Mouse (Mus musculus): ENCODE results near the gene St3gal3. TPM values are rescaled to one million over a fixed set of nuclear protein-coding genes. Genes with fewer than 3 reads are reported as not detected.
A peak's percentile ranks its signal among the peaks of the same experiment; 100 is the strongest.

Gene St3gal3
- 10 to 100 TPM; 37.6 to 38.3 TPM for total RNA-seq (2021)
- long read RNA-seq, partial matches to known transcripts, result 0 of 11 reads
- long read RNA-seq, other reads (novel, unspliced or antisense), result 9 of 11 reads

DNA sequence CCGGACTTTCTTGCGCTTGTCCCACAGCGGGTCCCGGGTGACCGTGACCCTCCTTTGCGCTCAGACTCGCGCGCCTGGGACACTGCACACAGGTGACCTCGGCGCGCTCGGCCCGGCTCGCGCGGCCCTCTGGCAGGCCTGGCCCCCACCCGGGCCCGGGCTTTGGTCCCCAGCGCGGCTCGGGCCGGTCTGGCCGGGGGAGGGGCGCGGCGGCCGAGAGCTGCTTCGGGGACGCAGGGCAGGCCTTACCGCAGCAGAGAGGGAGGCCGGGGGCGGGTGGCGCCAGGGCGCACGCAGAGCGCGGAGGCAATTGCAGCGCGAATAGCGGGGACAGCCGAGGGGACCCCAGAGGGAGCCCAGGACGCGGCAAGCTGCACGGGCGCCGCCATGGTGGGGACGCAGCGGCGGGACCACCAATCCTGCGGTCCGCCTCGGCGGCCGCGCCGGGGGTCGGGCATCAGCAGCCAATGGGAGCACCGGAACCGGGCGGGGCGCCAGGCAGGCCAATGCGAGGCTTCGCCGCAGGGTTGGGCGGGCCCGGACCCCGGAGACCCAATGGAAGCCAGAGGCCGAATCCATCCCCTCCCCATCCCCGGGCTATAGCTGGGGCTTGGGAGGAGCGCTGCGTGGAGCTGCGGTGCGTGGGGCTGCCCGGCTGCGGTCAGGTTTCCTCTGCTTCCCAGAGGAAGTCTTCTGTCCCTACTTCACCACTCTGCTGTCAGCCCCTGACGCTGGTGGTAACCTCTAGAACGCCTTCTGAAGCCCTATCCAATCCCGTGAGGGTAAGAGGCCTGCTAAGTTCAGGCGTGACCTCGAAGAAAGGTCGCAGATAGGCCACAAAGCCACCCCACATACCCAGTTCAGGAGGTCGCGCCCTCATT lies at the start of gene St3gal3:
TSS of gene St3gal3 (minus strand) at position 430 of the 881 bp plus-strand sequence.
- DNase-seq (ENCODE audit: low spot score in 2 of 2), result peak; percentile 99 to 100

DNA sequence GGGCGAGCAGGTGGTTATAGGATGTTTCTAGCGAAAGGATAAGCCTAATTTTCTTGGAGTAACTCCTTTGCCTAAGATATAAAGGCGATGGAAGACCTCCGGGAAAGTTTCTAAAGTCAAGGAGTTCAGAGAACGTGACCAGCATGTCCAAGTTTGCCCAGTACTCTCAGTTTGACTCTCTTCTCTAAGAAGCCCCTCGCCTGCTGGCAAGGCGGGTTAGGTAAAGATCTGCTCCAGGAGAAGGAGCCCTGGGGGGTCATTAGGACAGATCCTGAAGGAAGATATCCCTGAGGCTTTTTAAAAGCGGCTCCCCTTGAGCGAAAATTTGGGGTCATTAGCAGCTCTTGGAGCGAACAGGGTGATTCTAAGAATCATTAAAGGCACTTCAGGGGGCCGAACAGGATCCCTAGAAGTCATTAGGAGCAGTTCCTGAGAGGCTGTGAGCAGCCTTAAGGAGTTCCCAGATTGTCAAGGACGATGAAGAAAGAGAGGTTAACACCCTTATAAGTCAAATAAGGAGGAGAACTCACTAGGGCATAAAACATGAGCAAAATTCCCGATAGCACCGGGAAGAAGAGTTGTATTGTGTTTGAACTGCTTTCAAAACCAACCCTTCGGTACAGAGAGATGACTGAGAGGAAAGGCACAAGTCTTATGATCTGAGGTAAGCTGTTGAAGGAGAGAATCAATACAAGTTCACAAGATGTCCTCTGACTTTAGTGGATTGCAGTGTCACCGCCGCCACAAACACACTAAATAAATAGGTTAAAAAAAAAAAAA lies 45.8 kb upstream of the St3gal3 start:
- DNase-seq (ENCODE audit: low spot score in 2 of 2), result no peak

DNA sequence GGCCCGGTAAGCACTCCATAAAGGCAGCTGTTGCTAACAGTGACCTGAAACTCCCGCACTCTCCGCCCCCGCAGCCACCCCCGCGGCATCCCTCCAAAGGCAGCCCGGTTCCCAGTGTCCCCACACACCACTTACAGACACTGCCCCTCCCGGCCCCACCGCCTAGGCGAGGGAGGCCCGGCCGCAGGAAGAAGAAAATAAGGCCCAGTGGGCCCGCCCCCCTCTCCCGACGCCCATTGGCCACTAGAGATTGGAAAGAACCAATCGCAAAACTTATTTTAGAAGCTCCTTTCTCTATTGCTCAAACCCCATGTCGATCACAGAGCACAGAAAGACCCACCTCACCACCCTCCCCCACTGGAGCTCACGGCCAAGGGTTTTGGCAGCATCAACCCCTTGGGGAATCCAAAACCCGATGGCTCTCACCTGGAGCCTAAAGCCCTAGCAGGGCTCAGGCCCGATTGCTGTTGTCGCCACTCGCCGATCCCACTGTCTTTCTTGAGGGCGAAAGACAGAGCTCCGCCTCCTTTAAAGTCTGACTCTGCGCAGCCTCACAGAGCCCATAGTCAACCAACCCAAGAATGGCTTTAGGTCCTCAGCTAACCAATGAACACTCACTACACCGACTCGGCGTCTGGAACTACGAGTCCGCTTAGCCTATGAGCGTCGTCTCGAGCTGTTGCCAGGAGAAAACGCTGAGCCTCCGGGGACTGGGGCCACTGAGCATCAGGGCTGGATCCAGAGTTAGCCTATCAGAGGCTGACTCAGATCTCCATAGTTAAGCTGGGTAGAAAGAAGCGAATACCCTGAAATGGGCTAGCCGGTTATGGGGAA lies 45.0 kb upstream of the St3gal3 start, which contains the start of gene Kdm4a:
TSS of gene Kdm4a (minus strand) at position 577 of the 834 bp plus-strand sequence.
- peak; percentile 84 to 91 for DNase-seq (ENCODE audit: low spot score in 2 of 2)

DNA sequence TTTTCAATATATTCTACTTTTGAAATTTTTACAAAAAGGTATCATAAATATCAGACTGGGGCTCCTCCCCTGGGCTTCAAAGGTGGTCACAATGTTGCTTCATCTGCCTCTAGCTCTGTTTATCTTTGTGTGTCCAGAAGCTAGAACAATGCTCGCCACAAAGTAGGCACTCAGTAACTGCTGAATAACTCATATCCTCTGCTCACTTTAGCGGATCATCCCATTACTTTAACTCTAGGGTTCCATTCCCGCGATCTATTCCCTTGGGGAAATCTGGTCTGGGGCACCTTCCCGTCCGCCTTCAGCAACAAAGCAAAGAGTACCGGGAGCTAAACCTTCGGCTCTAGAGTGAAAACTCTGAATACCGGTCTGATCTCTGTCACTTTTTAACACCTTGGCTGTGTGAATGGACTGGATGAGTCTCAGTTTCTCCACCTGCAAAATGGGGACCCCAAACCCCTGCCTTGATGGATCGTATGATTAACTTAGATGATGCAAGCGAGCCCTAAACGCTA lies 44.3 kb upstream of the St3gal3 start:
- no peak for DNase-seq (ENCODE audit: low spot score in 2 of 2)

DNA sequence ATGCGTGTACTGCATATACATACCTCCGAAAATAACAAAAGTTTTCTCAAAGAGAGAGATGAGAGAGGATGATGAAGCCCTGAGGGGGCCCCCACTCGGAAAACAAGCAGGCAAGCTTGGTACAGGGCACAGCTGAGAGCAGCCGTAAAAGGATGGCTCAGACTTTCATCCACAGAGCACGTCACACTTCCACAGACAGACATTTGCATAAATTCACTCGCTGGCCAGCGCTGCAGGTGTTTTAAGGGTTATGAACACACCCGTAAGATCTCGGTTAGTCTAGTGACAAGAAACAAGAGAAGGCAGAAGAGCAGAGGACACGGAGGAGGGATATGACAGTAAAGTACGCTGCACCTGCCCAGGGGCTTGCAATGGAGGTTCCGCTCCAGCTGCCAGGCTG lies 37.7 kb upstream of the St3gal3 start:
- no peak for DNase-seq (ENCODE audit: low spot score in 2 of 2)

DNA sequence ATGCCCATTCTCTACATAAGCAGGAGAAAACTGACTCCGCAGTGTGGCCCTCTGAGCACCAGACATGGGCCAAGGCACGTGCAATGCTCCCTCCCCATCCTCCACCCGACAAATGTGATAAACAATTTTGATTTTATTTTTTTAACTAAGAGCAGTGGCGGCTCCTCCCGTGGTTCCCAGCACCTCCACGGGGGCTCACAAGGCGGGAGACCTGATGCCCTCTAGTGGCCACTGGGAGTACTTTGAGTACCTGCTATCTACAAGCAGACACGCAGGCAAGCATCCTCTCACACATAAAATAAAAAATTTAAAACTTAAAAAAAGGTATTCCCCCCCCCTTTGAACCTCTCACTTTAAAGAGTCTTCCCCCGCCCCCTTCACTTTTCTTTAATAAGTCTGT lies 36.3 kb upstream of the St3gal3 start:
- no peak for DNase-seq (ENCODE audit: low spot score in 2 of 2)

DNA sequence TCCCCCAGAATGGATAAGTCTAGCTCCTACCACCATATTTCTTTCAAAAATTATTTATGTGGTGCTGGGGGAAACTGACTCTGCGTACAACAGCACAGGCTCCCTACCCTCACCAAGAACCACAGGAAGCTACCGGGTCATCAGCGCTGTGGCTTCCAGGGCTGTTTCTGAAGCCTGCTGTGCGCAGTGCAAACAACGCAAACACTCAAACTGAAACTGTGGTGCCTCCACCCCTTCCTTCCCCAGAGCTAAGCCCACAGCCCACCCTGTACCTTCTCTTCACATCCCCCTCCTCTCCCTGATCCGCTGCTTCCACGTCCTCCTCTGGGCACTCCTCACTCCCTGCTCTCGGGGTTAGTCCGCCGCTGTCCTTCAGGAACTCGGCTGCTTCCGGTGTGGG lies 27.4 kb upstream of the St3gal3 start:
- DNase-seq (ENCODE audit: low spot score in 2 of 2), result no peak

DNA sequence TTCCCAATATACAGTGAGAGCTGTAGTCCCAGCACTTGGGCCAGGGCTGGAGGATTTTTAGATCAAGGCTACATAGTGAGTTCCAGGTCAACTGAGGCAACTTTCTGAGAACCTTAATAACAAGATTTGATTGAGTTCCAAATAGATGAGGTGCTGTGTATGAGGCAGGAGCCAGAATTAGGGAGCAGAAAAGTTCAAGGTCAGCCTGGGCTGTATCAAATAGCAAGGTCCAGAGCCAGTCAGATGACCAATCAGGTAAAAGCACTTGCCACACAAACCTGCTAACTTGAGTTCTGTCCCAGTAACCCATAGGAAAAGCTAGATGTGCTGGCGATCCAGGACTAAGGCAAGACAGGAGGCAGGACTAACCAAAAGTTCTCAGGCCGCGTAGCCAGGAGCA lies 23.0 kb upstream of the St3gal3 start:
- no peak for DNase-seq (ENCODE audit: low spot score in 2 of 2)

DNA sequence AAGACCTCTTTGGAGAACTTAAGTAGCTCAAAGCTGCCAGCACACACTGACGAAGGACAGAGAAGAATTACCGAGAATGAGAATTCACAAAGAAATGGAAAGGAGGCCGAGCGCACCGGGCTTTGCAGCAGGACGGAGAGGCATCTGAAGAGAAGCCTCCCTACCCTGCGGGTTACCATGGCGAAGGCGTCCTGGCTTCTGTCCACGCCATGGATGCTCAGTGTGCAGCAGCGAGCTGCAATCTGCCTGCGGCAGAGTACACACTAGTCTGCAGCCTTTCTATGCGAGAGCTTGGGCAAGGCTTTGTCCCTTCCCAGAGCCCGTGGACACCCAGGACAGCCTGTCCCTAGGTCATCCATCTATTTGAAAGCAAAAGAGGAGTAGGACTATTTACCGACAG lies 21.8 kb upstream of the St3gal3 start:
- peak; percentile 59 to 62 for DNase-seq (ENCODE audit: low spot score in 2 of 2)

DNA sequence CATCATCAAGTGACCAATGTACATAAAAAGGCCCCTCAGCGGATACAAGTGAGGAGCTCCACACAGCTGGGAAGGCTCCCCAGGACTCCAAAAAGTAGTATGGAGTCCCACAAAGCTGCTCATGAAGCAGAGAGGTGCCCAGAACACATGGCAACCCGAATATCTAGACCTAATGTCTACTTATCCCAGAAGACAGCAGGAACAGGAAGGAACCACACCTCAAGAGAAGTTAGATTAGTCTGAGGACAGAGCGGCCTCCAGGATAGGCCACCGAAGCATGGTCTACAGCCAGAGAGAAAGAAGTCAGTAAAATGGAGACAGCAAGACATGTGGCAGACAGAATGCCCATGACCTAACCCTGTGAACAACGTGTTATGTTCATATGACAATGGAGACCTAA lies 20.2 kb upstream of the St3gal3 start:
- no peak for DNase-seq (ENCODE audit: low spot score in 2 of 2)

DNA sequence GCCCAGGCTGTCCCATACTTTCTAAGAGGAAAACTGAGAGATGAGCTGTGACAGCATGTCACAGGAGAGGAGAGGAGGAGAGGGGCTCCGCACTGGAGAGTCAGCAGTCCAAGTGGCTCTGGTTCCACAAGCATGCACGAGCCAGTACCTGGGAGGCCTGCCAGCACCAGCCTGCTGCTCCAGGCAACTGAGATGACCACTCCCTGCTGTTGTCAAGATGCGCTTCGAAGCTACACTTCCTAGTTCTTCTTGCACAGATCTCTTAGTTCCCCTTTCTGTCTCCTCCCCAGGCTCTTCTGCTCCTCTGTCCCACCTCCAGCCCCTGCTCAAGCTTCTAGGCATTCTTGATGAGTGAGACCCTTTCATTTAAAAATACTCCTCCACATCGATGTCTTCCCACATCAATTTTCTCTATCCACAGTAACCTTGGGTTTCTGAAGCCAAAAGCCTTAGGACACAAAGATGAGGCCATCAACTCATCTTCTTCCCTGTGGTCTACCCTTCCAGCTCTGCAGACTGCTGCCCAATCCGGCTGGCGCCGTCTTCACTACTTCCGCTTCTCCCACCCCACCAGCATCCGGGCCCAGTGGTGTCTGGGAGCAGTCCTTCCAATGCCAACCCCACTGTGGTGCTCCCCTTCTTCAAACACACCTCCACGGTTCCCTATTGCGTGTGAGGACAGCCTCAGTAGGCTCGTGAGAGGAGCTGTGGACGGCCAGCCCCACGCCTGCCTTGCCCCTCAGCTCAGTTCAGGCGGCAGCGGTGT lies 17.5 kb upstream of the St3gal3 start:
- DNase-seq (ENCODE audit: low spot score in 2 of 2), result peak; percentile 44 to 64

DNA sequence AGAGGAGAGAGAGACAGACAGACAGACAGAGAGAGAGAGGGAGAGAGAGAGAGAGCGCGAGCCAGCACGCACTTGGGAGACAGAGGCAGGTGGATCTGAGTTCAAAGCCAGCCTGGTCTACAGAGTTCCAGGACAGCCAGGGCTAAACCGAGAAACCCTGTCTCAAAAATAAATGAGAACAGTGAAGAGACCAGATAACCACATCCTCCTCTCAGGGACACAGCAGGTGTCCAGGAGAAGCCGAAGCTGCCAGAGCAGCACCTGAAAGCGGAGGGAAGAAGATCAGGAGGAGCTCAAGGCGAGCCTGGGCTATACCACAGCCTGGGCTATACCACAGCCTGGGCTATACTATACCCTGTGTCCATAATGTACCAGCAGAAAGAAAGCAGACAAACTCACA lies 16.1 kb upstream of the St3gal3 start:
- DNase-seq (ENCODE audit: low spot score in 2 of 2), result no peak

DNA sequence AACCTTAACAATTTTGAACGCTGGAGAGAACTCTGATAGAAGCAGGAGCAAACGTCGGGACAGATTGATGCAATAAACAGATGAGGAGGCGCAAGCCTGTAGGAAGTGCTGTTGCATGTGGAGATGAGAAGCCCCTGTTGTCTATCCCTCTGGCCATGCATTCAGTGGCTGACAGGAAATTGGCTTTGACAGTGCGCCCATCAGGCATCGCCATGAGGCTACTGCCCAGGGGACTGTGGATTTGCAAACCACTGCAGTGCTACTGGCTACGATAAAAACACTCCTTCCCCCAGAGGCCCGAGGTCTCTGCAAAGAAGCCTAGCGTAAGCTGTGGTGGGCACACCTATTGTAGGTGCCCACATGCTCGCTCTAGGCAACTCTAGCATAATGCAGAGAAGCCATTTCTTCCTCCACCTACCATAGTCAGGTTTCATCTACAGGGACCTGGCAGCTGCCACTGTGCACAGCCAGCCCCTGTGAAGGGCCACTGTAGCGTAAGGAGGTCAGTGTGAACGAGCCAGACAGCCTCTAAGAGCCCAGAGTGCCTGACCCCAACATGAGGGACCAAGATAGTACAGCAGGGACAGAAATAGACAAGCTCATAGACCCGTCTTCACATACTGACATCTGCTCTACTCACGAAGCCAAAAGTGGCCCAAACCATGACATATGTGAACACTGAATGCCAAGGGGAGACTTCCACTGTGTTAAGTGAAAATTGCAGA lies 15.4 kb upstream of the St3gal3 start:
- DNase-seq (ENCODE audit: low spot score in 2 of 2), result no peak

DNA sequence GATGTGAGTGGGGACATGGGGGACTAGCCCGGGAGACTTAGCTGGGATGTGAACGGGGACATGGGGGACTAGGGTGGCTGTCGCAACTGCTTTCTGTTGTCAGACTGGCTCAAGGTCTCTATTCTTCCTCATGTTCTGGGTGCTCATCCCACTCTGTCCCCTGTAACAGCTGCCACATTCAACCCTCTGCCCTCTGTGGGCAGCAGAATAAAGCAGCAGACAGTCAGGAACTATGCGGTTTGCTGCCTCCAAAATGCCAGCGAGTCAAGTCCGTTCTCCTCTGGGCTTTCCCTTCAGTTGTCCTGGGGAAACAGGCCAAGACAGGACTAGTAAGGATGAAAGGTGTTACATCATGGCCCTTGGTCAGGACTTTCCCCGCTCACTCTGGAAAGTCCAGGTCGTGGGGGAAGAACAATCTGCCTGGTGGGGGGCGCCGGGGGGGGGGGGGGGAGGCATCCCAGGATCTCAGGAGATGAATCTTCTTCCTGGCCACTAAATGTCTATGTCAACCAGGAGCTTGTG lies 14.4 kb upstream of the St3gal3 start:
- no peak for DNase-seq (ENCODE audit: low spot score in 2 of 2)

DNA sequence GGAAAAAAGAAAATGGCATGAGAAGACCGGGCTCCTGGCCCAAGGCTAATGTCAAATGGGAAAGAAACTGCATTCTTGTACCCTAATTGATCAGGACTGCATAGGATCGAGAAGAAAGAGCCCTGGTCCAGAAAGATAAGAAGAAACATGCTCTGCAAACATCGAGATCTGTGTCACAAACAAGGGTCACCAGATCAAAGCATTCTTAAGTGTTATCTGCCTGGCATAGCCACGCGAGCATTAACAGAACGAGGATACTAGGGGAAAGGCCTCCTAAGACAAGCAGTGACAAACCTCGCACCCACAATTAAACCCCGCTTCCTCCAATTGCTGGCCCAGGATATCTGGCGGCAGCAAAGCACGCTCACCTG lies 13.6 kb upstream of the St3gal3 start:
- no peak for DNase-seq (ENCODE audit: low spot score in 2 of 2)

DNA sequence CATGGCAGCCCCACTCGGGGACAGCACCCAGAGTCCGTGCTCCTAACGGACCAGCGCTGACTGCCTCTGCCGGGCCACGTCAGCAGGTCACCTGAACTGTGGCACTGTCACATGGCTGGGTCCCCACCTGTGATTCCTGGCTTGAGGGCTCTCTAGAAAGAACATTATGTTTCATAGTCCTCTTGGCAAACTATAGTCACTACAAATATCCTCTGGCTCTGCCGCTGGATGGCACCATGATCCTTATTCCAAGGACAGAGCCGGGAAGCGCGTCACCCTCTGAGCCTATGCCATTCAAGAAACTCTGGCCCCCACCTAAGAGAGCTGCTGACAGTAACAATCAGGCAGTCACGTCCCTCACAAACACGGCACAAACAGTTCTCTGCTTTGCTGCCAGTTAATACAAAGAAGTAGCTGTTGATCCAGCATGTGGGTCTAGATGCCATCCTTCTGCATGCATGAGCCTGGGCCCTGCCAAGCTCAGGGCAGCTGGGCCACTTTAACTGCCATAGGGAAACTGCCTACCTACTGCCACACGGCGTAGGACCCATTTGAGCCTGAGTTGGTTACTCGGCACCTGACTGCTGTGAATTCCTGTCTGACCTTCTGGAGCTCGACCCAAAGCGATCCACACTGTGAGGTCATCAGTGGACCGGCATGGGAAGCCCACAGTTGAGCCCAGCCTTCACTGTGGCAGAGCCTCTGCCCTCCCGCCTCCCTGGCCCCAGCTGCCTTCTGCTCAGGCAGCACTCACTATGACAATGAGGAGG lies 13.0 kb upstream of the St3gal3 start:
- DNase-seq (ENCODE audit: low spot score in 2 of 2), result peak in 1 of 2 experiments; percentile 50

DNA sequence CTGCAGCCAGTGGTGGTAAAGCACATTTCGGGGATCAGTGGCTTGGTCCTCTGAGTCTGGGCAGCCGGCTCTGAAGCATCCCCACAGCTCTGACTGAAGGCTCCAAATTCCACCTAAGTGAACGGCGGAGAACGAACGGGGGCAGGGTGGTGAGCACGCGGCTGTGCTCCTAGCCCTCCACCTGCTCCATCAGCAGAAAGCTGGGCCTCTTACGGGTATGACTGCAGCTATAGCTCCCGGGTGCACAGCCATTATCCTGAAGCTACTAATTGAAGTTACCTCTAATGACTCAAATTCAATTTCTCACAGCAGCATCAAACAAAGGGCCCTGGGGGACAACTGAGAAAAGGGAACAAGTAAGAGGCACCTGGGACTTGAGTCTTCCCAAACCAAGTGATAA lies 12.4 kb upstream of the St3gal3 start:
- DNase-seq (ENCODE audit: low spot score in 2 of 2), result no peak

DNA sequence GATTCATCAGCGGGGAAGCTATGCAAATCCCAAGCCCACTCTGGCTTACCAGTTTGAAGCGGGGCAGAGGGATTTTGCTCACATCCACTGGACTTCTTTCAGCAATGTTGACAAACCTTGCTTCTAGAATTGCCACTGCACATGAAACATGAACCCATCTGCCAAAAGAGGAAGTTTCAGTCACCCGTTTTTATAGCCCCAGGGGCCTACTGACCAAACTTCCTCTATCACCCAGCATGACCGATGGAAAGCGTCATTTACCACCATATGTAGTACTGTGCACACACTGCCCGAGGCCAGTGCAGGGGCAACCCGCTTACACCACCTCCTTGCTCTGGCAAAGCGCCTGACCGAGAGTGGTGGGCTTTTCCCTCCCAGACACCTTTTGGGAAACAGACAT lies 9.6 kb upstream of the St3gal3 start:
- no peak for DNase-seq (ENCODE audit: low spot score in 2 of 2)

DNA sequence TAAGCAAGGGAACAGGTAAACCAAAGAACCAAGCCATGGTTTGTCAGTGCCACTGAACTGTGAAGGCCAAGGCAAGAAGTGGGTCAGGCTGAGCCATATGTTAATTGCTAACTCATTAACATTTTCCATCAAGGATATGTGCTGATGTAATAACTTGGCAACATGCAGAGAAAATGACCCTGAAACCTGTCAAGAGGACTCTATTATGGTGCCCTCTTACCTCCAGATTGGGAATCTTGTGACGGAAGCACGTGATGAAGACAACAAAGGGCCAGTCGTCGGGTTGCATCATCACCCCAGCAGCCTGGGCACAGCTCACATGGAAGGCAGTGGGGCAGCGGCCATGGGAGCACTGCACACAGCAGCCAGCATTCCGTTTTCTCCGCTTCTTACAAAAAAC lies 9.0 kb upstream of the St3gal3 start:
- DNase-seq (ENCODE audit: low spot score in 2 of 2), result no peak

Data from layer of hippocampus, postnatal 10 days (tissue).